Mouse (Mus musculus): ENCODE measurements at regions not wholly inside any gene's neighbourhood (a gene's known extent, or its start where the extent isn't known, plus 50 kb on each side); places are given as distances from the start of the nearest gene placed in this dataset.

GRCm38 (mm10) chr3:137067336-137067735 lies 273.5 kb upstream of the Emcn start:
- TF ChIP-seq POLR2A (IDR thresholded peaks at IDR 0.05; ENCODE audit: low read depth, low read length) (no peak), CTCF (conservative IDR thresholded peaks at IDR 0.05; ENCODE audit: insufficient read depth, insufficient read length, low read depth, low read length) (no peak)

Data from kidney, adult 2 months (tissue).